Mouse (Mus musculus): ENCODE results near the gene Pdcd6.

Pdcd6 gene

DNA sequence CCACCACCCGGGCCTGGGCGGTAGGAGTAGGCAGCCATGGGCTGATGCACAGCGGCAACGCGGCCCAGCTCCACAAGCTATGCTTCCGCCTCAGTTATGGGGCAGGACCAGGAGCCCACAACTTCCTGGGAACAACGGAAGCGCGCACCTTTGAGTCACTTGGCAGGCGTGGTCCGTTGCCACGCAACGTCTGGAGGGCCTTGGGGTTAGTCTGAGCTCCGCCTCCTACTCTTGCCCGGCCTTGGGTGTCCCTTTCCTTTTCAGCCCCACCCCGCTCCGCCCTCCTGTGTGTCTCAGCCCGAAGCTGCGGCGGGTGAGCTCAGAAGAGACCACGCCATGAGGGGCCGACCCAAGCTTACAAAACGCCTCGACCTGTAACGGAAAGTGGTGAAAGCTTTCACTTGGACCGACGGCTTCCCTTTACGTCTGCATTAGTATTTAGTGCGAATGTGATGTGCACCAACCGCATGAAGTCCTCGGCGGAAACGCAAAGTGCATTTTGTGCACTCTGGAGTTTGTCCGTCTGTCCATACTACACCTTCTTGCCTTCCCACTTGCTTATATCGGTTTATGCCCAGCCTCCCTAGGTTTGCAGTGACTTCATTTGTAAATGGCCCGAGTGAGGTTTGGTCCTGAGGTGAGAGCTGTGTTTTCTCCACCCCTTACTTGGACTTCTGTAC, at the start of gene Pdcd6:
Gene Pdcd6, minus strand, starts transcription at position 411 of the 680 bp plus-strand sequence.
- DNase-seq = peak; percentile 85 to 87

DNA sequence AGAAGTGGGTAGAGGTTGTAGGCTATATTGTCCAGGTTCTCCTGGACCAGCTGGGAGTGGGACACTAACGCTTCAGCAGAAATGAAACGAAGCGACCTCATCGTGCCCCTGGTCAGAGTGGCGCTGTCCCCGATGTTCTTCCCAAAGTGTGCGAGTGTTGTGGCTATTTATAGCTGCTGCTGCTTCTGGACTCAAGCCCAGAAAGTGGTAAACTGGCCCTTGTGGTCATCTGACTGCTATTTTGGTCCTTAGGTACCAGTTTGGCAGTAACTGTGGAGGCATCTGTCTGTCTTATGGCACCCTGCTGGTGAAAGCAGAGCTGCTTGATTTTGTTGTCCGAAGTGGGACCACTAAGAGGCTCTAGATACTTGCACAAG, 46.5 kb upstream of the Pdcd6 start, which contains the start of gene Lrrc14b:
Gene Lrrc14b, minus strand, starts transcription at position 147 of the 377 bp plus-strand sequence.
- DNase-seq = peak; percentile 13 to 23

DNA sequence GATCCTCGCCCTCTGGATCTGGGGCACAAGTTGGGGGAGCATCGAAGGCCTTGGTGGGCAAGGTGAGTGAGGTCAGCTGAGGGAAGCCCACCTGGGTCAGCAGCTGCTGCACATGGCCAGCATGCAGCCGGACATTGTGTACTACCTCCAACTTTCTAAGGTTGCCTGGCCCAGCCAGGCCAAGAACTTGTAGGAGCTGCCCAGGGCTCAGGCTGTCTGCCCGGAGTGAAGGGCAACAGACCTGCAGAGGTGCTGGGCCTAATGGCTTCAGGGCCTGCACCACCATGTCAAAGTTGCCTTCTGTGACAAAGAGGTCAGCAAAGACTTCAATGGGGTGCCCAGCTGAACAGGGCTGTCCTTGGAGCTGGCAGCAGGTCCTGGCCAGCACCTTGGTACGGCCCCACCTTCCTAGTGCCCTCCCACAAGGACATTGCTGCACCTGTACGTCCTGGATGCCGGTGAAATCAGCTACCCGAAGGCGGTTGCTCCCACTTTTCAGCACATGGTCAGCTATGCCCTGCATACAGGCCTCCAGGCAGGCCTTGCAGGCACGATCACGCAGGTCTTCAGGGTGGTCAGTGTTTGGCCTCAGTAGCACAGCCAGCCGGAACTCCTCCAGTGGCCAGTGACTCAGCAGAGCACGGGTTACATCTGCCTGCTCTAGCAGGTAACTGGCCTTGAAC, 45.9 kb upstream of the Pdcd6 start:
- DNase-seq = peak in 1 of 2 experiments; percentile 10

DNA sequence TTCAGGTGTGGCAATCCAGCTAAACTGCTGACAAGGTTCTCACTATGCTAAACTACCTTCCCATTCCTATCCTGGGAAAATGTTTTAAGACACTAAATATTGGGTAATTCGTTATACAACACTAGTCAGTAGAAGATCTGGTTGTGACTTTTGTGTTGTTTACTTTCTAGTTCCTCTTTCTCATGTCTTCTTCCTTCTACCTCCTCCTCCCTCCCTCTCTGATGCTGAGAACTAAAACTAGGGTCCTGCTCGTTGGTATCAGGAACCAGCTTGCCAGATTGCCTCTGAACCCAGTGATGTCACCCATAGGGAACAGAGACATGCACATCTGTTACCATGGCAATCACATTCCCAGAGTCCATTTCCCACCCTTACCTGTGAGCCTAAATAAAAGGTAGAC, 44.8 kb upstream of the Pdcd6 start:
- DNase-seq = no peak

DNA sequence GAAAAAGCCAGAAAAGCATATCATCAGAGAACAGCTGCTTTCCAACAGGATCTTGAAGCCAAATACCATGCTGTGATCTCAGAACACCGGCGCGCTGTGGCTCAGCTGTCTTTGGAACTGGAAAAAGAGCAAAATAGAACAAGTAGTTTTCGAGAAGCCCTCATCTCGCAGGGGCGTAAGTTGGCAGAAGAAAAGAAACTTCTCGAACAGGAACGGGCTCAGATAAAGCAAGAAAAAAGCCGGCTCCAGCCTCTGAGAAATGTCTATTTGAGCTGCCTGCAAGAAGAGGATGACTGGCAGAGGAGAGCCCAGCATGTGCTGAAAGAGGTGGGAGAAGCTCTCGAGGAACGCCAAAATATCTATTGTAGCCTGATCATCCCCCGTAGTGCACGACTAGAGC, 39.1 kb upstream of the Pdcd6 start:
- no peak for DNase-seq

DNA sequence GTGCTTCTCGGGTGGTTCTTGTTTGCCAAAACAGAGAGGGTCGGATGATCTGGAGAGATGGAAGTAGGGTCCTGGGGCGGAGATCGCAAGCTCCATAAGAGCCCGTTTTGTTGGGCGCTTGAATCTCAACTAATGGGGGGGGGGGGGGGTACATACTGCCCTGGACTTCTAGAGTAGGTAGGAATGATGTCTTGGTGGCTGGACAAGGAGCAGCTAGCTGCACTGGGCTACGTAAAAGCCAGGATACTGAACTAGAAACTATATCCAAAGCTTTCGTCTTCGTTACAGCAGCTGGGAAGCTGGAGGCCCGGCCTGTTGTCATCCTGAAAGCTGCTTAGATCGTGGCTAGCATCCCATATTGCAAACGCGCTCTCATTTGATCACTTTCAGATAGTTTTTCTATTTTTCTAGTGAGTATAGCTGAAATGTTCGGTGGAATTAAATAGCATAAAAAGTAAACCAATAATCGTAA, 33.1 kb upstream of the Pdcd6 start:
- DNase-seq = no peak

DNA sequence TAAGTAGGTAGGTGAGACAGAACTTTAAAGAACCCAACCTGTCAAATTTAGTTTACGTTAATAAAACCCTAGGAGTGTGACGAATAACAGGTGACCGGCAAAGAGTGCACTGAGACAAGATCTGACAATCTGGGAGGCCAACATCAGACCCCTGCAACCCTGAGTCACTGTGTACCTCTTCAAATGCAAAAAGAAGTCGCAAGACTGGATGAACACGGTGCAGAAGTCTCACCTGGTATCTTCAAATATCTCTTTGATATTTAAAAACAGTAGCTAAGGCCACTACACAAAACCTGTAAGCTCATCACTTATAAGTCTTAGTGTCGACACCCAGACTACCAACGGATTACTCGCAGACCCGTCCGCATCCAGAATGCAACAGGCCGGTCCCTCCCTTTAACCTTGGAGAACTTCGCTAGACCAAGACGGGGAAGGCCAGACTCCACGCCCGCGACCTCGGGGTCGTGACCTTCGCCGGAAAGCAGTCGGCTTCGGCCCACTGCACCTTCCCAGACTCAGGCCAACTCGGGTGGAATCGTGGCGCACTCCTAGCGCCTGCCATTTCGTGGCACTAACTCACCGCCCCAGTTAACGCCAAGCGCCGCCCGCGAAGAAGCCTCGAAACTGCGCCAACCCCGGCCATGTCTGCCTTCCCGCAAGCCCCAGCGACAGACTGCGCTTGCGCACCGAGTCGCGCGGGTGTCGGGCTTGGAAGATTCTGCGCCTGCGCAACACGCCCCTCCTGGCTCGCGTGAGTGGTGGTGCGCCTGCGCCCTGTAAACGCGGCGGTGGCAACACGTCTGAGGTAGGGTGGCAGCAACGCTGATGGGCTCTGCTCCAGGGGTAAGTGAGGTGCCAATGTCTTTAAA, 32.4 kb upstream of the Pdcd6 start, which contains the start of the genes Sdha and Ccdc127:
Gene Sdha, minus strand, starts transcription at position 715 of the 869 bp plus-strand sequence.
Gene Ccdc127, plus strand, starts transcription at position 744 of the 869 bp plus-strand sequence.
- DNase-seq = peak; percentile 97

DNA sequence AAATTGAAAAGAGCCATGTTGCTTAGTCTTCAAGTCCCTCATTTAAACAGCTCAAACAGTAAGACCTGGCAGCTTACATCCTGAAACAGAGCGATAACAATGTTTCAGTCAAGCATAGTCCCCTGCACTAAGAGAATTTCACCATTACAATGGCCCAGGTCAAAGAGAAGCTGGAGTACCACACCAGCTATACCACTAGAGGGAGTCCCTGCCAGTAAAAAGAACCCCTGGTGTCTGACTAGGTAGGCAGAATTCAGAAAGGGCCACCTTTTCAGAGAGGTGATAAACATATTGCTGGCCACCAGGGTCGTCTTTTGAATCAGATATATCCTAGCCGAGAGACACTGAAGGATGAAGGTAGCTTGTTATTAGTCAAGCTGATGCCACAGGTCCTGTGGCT, 23.7 kb upstream of the Pdcd6 start:
- peak in 1 of 2 experiments; percentile 16 for DNase-seq

DNA sequence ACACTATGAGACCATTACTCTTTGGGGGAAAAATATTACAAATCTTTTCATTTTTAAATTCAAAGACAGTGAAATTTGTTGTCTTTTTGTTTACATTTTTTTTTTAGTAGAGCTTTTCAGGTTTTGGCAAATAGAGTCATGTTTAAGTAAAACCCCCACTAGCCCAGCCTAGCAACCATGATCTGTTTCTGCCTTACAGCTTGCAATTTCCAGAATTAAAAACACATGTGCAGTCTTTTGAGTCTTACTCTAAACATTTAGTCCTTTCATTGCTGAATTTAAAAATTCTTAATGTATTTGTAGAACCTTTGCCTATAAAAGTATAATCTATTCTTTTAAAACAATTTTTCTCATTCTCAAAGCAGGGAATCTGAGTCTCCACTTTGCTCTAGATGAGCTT, 11.9 kb upstream of the Pdcd6 start:
- no peak for DNase-seq

DNA sequence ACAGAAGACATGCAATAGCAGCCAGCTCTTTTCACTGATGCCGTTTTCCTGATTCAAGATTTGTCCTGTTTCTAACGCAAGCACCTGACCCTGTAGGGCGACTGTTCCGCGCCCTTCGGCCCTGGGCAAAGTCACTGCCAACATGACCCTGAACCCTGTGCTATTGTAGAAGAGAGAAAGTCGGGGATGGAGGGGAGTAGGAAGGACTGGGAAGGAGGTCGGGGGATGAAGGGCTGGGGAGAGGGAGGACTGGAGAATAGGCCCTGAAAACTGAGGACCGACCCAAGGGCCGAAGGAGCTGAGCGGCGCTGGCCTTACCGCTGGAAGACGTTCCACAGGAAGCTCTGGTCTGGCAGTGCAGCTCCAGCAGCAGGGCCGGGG, 601 bp downstream of the Pdcd6 start:
- DNase-seq = no peak

DNA sequence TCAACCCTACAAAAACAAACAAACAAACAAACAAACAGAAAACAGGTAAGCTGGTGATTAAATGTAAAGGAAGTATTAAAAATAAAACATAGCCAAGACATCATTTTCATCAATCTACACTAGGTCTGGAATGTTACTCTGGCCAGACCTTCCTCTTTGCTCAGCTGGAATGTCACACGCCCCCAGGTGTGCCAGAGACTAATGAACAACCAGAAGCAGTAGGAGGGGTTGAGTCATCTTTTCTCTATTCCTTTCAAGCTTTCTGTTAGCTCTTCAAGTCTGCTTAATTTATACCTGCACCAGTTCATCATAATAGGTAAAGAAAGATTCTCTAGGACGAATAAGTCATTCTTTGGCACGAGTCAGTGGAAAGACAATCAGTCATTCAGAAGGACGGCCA, 994 bp downstream of the Pdcd6 start:
- no peak for DNase-seq

DNA sequence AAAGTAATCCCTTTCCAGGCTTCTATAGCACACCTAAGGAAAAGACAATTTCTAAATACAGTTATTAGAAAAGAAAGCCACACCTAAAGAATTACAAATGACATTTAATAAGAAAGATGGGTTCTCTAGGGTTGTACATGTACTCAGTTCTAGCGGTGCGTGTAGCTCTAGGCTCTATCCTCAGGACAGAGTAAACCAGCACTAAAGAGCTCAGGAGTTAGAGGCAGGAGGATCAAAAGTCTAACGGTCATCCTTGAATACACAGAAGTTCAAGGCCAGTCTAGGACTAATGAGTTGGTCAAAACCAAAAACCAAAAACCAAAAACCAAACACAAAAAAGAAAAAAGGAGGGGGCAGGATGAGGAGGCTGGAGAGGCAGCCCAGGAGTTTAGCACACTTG, 2.8 kb downstream of the Pdcd6 start:
- no peak for DNase-seq

DNA sequence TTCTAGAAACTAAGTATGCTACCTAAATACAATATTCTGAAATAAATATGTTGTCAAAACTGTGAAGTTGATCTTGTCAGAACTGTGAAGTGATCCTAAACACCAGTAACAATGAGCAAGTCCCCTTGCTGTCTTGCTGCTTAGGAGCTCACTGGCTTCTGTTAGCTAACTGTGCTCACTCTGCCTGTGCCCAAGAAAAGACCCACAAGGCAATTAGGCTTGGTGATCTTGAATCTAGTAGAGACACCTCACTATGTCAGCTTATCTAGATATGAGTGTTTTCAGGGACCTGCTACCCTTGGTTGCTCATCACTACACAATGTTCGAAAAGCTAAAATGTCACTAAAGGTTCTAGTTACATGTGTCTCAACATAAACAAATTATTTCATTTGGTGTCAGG, 11.6 kb downstream of the Pdcd6 start:
- no peak for DNase-seq

DNA sequence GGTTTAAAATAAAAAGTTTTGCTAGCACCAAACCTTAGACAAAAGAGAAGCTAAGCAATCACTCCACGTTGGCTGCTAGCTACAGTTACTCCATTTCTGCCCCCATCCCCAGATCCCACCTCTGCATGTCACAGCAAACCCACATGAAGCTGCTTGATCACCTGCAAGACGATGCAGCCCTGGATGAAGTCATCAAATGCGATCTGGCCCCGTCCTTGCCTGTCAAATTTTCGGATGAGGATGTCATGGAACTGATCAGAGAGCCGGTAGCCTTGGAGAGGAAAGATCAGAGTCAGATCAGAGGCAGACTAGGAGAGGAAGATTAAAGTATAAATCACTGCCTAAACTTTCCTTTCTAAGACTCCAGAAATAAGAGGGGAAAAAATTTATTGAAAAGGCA, 12.0 kb downstream of the Pdcd6 start:
- no peak for DNase-seq

DNA sequence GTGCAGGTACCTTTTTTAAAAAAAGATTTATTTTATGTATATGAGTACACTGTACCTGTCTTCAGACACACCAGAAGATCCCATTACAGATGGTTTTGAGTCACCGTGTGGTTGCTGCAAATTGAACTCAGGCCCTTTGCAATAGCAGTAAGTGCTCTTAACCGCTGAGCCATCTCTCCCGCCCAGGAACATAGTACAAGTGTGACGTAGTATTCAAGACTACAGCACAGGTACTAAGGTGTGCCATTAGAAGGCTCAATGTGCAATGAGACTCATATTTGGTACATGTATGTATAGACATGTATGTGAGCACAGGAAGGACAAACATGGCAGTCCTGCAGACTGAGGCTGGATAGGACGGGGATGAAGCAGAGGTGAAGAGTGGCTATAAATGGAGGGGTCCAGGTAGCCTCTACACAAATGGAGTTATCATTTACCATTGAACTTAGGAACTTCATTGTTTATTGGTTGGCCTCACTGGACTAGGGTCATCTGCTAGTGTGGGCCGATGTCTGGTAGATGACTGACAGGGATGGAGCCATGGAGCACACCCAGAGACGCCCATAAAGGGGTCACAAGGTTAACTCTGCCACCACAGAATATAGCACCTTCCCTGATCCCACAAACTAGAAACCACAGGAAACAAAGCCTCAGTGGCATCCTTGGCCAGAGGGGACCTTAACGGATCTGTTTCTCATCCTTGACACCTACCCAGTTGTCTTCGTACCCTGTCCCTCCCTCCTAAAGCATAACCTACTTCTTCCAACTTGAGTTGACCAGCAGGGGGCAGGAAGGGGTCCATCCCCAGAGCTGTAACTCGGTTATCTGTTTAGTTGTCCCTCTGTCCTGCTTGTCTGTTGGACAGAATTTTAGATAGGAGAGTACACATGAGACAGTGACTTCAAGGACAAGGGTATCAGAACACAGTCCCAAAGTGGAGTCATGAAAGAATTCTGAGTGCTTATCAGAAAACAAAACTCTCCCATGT, 15.0 kb downstream of the Pdcd6 start:
- no peak for DNase-seq

DNA sequence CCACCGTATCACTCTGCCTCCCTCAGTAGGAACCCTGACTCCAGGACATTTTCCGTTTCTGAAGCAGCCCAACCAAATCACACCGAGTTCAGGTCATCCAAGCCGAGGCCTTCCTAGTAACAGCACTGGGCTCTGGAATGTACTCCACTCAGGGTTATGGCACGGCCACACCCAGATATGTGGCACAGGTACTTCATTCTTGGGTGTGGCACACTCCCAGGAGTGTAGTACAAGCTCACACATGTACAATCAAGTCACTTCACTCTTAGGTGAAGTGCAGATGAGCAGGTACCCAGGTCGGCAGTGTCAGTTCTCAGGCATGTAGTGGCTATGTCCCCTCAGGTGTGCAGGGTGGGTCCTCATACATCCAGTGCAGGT, 15.8 kb downstream of the Pdcd6 start:
- no peak for DNase-seq

DNA sequence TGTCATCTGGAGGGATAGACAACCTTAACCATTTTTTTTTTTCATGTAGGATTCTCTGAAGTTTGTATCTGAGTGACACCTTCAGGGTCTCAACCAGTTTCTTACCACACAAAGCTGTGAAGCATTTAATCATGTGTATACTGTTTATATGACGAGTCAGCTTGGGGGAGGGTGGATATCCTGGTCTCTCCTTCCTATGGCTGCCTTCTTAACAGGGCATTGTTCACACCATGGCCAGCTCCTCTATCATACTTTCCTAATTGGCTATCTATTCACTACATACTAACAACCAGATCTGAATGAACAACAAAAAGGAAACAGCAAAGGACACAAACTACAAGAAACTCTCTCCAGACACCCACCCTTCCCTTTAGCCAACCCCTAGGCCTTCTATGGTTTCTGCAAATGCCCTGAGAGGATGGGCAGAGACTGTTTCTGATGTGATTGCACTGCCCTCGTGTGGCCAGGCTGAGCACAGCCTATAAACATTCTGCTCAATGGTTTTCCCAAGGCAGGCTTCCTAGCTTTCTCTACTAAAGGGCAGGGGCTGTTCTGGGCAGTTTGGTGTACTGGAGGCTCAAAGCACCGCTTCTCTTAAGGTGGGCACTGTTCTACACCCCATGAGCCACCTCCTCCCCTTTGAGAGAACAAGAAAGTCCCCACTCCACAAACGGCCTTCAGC, 16.3 kb downstream of the Pdcd6 start:
- peak; percentile 65 to 68 for DNase-seq

DNA sequence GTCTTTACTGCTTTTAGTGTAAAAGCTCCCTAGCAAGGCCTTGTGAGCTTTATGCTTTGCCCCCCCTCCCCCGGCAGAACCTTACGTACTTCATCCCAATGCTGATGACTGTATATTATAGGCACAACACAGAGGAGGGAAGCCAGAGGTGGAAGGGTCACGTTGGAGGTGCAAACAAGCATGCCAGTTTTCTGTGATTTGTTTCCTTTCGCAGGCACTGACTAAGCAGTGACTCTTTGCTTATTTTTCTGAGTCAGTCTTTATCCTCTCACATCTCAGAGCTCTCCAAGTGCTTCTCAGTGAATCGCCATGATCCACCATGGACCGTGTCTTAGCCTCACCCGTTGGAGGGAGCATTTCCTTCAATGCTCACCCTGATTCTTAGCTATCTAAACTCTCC, 21.0 kb downstream of the Pdcd6 start:
- no peak for DNase-seq

DNA sequence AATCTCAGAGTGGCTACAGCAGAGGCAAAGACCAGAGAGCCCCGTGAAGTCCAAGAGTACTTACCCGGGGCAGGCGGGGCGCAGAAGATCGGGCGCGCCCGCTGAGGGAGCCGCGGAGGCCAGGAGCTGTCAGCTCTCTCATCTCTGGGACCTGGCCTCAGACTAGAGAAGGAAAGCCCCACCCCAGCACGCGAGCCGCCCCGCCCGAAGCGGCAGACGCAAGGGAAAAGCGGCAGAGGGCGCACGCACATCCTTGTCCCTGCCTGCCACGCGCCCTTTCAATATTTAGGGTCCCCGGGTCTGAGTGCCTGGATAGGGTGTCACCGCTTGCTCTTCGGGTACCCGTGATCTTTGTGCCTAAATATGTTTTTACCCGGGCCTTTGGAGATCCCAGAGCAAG, 25.2 kb downstream of the Pdcd6 start, which contains the start of gene Ahrr:
Gene Ahrr, minus strand, starts transcription at position 165 of the 400 bp plus-strand sequence.
- DNase-seq = no peak

DNA sequence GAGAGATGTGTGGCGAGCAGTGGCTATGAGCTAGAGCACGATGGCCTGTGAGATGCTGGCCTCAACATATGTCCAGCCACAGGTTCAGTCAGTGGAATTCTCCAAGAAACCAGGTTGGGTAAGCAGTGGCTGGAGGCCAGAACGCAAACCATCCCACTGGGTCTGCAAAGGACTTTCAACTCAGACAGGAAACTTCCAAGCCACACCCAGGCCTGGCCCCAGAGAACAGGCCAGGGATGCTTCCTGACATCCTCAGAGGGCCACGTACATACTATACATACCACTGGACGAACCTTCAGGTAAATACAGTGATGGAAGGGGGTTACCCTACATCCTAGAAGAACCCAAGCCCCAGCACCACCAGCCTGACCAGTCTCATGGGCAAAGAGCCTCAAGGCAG, 27.7 kb downstream of the Pdcd6 start:
- DNase-seq = no peak

DNA sequence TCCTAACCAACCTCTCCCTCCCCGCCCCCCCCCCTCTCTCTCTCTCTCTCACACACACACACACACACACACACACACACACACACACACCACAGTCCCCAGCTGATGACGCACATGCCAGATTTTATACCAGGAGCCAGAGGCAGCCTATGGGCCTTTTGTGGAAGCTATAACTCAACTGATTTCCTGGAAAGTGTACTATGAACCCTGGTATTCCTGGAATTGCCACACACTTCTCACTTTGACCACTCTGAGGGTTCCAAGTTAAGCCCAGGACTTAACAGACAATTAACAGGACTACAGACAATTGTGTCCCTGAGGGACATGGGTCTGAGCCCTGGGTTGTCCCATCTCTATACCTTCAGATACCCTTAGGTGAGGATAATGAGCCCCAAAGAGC, 35.1 kb downstream of the Pdcd6 start:
- no peak for DNase-seq
